Mouse (Mus musculus) thymus, postnatal 36 days (tissue): ENCODE results near the gene Gm43720.
A peak's percentile ranks its signal among the peaks of the same experiment; 100 is the strongest.
"Not testable (repeated sequence)": the region's sequence is repeated elsewhere in the genome, so short reads cannot be mapped to it uniquely, and the experiment has no call there.

Experiments used
- DNase-seq, 2 experiments: peaks; one replicate each; pipeline ENCODE4 v3.0.0; 2022; ENCODE audit warnings: mixed read lengths in 2 of 2

Gm43720 gene

GRCm38 (mm10) chr5:138260834-138261233, 18.9 kb downstream of the Gm43720 start:
- DNase-seq: no peak

DNA sequence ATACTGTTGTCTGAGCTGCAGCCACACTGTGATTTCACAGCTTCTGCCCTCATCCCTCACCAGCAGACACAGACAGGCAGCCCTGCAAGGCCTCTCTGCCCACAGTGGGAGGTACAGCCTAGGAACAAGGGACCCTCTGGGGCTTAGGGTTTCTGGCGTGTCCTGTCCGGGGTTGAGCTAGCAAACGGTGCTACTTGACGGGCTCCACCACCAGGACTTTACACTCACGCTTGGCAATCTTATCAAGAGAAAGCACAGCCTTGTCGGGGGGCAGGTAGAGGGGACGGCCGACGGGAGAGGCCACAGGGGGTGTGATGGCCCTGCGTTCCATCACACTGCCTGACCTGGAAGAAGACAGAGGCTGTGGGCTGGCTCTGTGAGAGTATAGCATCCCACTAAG, 19.7 kb downstream of the Gm43720 start:
- DNase-seq: no peak

DNA sequence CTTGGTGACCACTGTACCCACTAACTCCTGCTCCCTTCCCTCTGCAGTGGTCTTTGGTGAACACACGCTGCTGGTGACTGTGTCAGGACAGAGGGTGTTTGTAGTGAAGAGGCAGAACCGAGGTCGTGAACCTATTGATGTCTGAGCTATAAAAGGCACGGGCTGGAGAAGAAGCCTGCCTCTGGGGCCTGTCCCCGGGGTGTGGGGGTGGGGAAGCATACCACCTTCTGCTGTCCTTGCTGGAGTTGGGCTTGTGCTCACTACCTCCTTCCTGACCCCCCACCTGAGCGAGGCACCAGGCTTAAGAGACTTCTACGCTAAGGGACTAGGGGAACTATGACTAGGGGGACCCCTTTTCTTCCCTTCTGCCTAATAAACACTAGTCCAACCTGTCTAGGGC, 20.8 kb downstream of the Gm43720 start:
- no peak for DNase-seq

DNA sequence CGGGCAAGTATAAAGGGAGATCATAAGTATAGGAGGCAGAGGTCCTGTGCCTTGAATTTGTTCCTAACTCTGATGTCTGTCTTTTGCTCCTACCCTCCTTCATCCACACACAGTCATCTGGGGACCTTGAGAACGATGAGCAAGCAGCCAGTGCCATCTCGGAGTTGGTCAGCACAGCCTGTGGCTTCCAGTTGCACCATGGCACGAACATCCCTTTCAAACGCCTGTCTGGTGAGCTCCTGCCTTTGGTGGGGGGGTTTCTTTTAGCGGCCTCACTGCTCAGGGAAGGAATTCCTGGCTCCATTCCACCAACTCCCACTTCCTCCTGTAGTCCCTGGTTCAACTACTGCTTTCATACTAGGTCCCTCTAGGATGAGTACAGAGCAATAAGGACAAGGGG, 21.2 kb downstream of the Gm43720 start:
- DNase-seq: no peak

- DNase-seq: no peak
Observed at GRCm38 (mm10) chr5:138258078-138258477, 21.7 kb downstream of the Gm43720 start.

- no peak for DNase-seq
Observed at GRCm38 (mm10) chr5:138257585-138257978, 22.2 kb downstream of the Gm43720 start.

GRCm38 (mm10) chr5:138256966-138257584, 22.7 kb downstream of the Gm43720 start:
- DNase-seq: peak; percentile 30

- no peak for DNase-seq
Observed at GRCm38 (mm10) chr5:138256094-138256467, 23.7 kb downstream of the Gm43720 start.

GRCm38 (mm10) chr5:138255353-138256093, 24.2 kb downstream of the Gm43720 start, which contains the start of gene Lamtor4:
TSS of gene Lamtor4 (plus strand) at chr5:138255482.
- DNase-seq: peak; percentile 86 to 92

DNA sequence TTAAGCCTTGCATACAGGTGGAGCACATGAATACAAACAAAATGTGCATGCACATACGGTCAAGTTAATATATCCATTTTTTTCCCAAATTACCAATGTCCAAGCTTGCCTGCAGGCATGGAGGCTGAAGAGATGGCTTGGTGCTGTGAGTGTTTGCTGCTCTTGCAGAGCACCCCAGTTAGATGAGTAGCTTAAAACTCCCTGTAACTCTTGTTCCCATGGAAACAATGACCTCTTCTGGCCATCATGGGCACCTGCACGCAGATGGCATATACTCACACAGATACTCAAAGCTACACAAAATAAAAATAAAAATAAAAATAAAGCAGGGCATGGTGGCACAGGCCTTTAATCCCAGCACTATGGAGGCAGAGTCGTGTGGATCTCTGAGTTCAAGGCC, 26.7 kb downstream of the Gm43720 start:
- no peak for DNase-seq

- no peak for DNase-seq
Observed at GRCm38 (mm10) chr5:138251144-138251543, 28.6 kb downstream of the Gm43720 start.

- no peak for DNase-seq
Observed at GRCm38 (mm10) chr5:138241511-138241910, 38.2 kb downstream of the Gm43720 start.

GRCm38 (mm10) chr5:138234224-138234623, 45.5 kb downstream of the Gm43720 start:
- no peak for DNase-seq

- DNase-seq: no peak
Observed at GRCm38 (mm10) chr5:138233778-138234177, 46.0 kb downstream of the Gm43720 start.

DNA sequence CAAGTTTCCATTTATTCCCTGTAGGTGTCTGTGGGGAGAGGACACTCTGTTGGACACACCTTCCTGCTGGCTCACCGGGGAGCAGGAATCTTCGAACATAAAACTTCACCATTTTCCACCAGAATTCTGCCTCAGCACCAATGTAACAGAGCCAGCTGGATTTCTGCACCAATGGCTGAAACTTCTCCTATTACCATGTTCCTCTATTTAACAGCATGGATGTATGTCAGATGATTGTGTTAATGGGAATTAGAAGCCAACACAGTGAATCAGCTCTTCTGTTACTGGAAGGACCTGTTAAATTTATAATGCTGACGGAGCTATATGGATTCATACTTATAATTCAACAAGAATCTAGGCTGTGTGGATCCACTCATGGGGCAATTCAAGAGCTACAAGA, 50.2 kb downstream of the Gm43720 start:
- DNase-seq: no peak

- peak; percentile 53 to 56 for DNase-seq
Observed at GRCm38 (mm10) chr5:138228026-138228425, 51.7 kb downstream of the Gm43720 start.

DNA sequence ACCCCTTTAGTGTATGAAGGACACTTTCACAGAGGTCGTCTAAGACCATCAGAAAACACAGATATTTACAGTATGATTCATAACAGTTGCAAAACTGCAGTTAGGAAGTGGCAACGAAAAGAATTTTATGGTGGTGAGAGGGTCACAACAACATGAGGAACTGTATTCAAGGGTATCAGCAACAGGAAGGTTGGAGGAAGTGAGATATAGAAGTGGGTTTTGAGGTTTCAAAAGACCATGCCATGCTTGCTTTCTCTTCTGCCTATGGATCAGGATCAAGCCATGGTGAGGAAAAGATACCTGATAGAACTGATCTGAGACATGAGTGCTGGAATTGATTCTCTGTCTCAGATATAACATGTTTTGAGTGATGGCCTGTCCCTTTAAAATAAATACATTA, 52.4 kb downstream of the Gm43720 start:
- no peak for DNase-seq

GRCm38 (mm10) chr5:138226491-138226890, 53.3 kb downstream of the Gm43720 start:
- DNase-seq: no peak

DNA sequence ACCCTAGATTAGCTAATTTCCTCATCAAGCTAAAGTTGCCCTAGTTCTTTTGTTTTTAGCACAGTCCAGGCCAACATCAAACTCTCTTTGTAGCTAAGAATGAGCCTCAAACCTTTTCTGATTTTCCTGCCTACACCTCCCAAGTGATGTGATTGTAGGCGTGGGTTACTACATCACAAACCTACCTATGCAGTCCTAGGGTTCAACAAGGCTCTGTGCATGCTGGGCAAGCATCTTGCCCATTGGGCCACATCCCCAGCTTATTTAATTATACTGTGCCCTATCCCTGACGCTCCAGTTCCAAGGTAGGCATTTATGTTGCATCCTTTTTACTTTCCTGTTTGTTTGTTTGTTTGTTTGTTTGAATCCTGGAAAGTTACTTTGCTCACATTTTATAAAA, 54.1 kb downstream of the Gm43720 start, which contains the start of gene Nxpe5:
TSS of gene Nxpe5 (plus strand) at position 199 of the 400 bp plus-strand sequence.
- no peak for DNase-seq

DNA sequence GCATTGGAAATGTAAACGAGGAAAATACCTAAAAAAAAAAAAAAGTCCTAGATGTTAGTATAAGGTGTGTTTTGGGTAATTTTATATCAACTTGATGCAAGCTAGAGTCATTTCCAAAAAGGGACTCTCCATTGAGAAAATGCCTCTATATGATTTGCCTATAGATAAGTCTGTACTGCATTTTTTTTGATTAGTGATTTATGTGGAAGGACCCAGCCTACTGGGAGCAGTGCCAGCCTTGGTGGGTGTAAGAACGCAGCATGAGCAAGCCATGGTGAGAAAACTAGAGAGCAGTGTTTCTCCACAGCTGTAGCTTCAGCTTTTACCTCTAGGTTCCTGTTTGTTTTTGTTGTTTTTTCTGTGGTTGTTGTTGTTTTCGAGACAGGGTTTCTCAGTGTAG, 56.5 kb downstream of the Gm43720 start:
- DNase-seq: no peak

DNA sequence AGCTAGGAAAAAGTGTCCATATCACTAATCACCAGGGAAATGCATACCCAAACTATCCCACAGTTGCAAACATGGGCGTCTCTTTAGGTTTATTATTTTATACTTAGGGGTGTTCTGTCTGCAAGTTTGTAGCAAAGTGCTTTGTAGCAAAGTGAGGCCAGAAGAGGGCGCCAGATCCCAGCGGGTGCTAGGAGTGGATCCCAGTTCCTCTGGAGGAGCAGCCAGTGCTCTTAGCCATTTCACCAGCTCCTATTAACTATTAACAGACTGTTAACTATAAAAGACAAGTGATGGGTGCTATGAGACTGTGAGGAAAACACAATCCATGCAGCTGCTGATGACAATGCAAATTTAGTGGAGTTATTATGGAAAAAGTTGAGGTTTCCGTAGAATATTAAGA, 57.6 kb downstream of the Gm43720 start:
- peak; percentile 74 to 82 for DNase-seq

DNA sequence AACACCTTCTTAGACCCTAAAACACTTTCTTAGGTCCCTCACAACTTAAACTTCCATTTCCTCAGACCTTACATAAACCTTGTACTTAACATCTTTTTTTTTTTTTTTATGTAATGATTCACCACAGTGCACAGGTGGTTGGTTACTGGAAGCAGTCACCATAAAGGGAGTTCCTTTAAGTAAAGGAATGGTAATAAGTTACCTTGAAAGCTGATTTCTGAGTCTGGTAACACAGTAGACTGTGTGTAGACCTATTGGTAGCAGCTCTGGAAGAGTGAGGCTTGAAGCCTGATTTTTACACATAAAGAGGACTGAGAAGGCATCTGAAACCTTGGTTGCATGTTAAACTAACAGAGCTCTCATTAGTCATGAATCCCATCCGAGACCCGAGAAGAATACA, 59.9 kb downstream of the Gm43720 start:
- no peak for DNase-seq

- not testable (repeated sequence) for DNase-seq
Observed at GRCm38 (mm10) chr5:138216632-138217031, 63.1 kb downstream of the Gm43720 start.
